Mouse (Mus musculus): ENCODE results near the gene Mbd6. TPM values are rescaled to one million over a fixed set of nuclear protein-coding genes. Genes with fewer than 3 reads are reported as not detected.
A peak's percentile ranks its signal among the peaks of the same experiment; 100 is the strongest.

Mbd6 gene
- 22.4 and 33.0 TPM in 2 replicates for total RNA-seq (2015; ENCODE audit: low replicate concordance)
- 6.1 and 7.1 TPM in 2 replicates for total RNA-seq (2017; ENCODE audit: low replicate concordance)

DNA sequence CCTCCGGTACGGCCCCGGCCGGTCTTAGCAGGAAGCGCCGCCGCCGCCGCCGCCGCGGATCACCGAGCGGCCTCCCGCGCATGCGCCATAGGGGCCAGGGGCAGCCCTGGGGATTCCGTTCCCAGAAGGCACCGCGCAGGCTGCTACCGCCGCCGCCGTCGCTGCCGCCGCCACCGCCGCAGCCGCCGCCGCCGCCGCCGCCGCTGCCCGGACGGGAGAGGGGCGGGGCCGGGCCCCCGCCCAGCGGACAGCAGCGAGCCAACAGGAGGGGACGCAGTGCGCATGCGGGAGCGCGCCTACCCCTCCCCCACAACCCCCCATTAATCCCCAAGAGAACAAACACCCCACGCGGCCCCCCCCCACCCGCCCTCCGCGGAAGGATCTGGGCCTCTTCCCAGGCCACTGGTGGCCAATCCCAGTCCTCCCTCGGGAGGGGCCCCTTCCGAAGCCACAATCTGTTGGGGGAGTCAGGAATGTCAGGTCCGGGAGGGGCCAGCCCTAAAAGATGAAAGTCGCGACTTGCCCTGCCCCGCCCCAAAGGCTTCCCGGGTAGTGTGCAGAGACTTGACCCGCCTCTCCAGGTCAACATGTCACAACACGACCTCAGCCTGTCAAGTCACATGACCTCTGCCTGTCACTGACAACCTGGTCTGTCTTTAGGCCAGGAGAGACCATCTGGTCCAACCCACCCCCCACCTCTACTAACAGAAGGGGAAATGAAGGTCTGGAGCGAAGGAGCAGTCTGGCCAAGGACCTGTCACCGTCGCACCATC is at the start of gene Mbd6:
TSS of gene Mbd6 (minus strand) at position 219 of the 773 bp plus-strand sequence.
- peak; percentile 53 for ATAC-seq (replicated peaks; ENCODE audit: low FRiP score, poor library complexity, severe bottlenecking)

DNA sequence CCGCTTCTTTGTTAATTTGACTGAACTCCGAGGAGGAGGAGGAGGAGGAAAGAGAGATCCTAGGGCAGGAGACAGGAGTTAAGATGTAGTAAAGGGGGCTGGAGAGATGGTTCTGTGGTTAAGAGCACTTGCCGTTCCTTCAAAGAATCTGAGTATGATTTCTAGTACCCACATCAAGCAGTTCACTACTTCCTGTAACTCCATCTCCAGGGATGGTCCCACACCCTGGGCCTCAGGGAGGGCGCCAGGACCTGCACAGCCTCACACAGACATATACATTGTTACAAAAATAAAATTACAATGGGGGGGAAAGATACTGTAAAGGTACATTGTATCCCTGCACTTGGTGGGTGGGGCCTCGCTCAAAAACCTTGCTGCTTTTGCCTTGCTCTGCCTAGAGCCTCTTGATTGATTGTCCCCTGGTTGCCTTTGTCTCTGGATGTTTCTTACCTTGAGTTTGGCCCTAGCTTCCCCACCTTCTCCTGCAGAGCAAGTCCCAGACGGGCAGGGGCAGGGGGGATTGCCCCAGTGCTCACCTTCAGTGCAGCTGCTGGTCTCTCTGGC is 48.8 kb upstream of the Mbd6 start:
- no peak for ATAC-seq (replicated peaks; ENCODE audit: low FRiP score, poor library complexity, severe bottlenecking)

DNA sequence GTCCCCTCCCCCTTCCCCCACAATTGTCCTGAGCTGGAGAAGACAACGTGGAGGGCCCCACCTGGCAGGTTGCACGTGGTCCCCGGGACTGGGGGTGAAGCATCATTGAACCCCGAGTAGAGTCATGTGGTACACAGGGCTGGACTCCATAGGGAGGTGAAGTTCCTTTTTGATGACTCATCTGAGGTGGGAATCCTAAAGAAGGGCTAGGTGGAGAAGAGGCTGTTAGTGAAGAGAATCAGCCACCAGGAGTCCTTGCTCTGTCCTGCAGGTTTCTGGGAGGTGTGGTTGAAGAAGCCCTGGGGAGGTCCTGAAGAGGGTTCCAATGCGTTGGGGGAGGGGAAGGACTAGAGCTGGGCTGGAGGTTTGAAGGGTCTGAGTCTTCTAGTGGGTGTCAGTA is 48.1 kb upstream of the Mbd6 start:
- ATAC-seq (replicated peaks; ENCODE audit: low FRiP score, poor library complexity, severe bottlenecking) = no peak

DNA sequence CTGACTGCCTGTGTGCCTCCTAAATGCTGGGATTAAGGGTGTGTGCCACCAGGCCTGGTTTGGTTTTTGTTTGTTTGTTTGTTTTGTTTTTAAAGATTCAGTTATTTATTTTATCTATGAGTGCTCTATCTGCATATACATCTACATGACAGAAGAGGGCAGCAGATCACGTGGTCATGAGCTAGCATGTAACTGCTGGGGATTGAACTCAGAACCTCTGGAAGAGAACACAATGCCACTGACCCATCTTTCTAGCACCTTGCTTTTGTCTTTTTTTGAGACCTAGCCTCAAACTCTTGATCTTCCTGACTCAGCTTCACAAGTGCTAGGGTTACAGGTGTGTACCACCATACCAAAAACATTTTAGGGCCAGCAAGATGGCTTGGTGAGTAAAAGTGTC is 46.5 kb upstream of the Mbd6 start:
- no peak for ATAC-seq (replicated peaks; ENCODE audit: low FRiP score, poor library complexity, severe bottlenecking)

DNA sequence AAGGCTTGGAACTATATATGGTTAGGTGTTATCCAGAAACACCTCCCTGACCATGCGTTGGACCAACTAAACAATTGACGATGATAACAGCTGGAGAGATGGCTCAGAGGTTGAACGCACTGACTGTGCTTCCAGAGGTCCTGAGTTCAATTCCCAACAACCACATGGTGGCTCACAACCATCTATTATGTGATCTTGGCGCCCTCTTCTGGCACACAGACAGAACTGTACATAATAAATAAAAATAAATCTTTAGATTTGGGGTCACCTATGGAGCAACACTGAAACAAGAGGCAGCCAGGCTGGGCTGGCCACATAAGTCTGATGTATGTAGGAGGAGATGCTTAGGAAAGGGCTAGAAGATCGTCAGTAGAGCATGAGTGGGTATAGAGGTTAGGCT is 44.3 kb upstream of the Mbd6 start:
- no peak for ATAC-seq (replicated peaks; ENCODE audit: low FRiP score, poor library complexity, severe bottlenecking)

DNA sequence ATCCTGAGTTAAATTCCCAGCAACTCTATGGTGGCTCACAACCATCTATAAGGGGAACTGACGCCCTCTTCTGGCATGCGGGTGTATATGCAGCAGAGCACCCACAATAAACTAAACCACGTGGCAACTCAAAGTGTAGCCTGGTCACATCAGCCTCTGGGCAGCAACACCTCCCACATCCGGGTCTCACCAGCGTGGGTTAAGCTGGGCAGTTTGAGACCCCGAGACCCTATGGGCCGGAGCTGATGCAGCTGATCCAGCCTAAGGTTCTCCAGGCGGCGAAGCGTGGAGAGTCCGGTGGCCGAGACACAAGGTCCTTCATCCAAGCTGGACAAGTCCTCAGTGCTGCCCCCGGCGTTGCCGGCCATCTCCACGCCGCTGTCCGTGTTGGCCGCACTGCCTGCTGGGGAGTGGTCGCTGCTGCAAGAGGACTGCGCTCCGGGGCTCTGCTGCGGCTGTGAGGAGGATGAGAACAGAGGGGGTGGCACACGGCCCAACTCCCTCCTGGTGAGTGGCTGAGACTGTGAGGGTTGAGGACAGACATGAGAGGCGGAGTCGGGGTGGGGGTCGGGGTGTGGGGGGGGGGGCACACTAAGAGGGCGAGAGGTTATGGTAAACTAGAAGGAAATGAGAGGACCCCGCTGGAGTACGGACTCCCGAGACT is 43.5 kb upstream of the Mbd6 start:
- no peak for ATAC-seq (replicated peaks; ENCODE audit: low FRiP score, poor library complexity, severe bottlenecking)

DNA sequence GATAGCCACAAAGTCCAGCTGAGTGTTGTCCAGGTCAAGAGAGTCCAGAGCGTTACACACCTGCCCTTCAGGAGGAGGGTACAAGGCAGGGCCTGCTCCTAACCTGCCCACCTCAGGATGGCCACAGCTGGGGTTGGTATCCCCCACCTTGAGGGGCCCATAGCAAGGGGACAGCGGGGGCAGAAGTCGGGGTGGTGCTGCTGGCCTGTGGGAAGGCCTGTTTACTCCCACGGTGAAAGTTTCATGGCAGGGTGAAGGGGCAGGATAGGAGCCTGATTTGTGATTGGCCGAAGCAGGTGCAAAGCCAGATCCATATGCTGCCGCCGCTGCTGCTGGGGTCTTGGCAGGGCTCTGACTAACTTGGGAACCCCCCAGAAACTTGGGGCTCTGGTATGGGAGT is 41.4 kb upstream of the Mbd6 start:
- no peak for ATAC-seq (replicated peaks; ENCODE audit: low FRiP score, poor library complexity, severe bottlenecking)

DNA sequence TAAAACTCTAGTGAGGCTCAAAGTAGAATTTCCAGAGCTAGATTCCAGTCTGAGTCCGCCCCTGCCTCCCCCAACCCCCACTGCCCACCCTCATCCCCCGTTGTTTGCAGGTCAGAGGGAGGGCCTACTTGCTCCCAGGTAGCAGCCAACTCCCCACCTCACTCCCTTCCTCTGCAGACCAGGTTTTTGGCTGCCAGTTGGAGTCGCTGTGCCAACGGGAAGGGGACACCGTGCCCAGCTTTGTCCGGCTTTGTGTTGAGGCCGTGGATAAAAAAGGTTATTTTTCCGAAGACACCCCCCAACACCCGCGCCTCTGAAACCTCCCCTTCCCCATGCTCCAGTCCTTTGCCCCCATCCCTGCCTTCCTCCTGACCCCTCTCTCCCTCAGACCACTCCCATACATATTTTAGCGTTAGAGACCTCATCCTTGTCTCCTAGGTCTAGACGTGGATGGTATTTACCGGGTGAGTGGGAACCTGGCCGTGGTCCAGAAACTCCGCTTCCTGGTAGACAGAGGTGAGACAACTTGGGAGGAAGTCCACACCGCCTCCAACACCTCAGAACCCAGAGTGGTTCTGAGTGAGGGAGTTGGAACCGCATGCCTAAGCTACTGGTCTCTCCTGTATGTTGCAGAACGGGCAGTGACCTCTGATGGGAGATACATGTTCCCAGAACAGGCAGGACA is 38.8 kb upstream of the Mbd6 start:
- ATAC-seq (replicated peaks; ENCODE audit: low FRiP score, poor library complexity, severe bottlenecking) = no peak

DNA sequence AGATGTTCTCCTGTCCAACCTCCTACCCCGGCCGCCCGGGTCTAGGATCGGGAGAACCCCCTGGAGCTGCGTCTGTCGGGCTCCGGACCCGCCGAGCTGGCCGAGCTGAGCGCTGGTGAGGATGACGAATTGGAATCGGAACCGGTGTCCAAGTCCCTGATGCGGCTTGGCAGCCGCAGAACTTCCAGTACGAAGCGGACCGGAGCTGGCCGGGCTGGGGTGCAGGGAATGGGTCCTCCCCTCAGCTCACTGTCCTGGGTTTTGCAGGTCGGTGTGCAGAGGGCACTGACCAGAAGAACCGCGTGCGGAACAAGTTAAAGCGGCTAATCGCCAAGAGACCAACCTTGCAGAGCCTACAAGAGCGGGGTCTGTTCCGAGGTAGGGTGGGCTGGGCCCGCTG is 38.0 kb upstream of the Mbd6 start:
- no peak for ATAC-seq (replicated peaks; ENCODE audit: low FRiP score, poor library complexity, severe bottlenecking)

DNA sequence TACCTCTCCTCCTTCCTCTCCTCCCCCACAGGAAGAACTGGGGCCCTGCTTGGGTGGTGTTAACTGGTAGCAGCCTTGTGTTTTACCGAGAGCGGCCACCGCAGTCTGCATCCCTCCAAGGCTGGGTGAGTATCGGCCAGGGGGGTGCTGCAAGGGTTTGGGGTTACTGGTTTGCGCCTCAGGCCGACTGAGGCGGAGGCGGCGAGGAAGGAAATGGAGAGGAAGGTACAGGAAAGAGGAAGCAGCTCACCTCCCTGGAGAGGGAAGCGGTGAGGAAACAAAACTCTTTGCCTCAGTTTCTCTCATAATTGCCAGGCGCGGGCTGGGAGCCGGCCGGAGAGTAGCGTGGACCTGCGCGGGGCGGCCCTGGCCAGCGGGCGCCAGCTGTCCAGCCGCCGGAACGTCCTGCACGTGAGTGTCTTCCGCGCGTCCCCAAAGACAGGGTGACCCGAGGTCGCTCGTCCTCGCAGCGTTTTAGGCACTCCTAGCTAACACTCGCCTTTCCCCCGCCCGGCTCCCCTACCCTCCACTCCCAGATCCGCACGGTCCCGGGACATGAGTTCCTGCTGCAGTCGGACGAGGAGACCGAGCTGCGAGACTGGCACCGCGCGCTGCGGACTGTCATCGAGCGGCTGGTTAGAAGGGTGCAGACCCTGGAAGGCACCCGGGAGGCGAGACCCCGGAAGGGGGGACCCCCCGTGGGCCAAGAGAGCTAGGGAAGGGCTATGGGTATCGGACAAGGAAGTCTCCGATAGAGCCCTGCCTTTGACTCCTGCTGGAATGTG is 37.4 kb upstream of the Mbd6 start:
- no peak for ATAC-seq (replicated peaks; ENCODE audit: low FRiP score, poor library complexity, severe bottlenecking)

DNA sequence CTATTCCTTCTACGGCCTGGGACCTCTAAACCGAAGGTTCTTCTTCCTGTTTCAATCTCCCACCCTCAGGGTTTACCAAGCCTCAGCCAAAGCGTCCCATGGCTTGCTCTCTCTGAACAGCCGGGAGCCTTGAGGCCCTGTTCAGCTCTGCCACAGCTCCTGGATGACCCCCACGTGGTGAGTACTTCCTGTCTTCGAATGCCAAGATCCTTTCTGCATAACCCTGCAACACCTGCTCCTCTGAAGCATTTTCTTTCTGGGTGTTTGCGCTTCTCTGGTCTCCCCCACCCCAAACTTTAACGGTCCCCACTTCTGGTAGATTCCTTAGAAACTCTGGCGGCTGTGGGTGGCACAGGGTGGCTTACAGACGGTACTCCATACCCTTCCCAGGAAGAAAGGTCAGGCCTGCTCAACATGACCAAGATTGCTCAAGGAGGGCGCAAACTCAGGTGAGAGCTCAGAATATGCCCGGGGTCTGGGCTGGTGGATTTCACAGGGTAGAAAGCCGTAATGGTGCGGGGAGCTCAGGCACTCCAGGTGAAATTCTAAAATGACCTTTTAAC is 36.7 kb upstream of the Mbd6 start:
- no peak for ATAC-seq (replicated peaks; ENCODE audit: low FRiP score, poor library complexity, severe bottlenecking)

DNA sequence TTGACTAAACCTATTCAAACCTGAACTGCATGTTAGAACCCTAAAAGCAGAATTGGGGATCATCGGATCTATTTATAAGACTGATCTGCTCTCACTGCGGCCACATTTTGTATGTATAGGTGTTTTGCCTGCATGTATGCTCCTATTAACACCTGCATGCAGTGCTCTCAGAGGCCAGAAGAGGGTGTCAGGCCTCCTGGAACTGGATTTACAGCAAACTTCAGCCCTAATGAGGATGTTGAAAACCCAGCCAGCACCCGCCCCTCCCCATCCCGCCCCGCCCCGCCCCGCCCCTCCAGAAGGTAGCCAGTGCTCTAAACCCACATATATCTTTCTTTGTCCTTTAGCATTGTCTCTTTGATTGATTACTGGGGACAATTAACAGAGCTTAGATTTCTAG is 35.7 kb upstream of the Mbd6 start:
- peak; percentile 56; the same call in 1 of the 2 replicates for ATAC-seq (replicated peaks; ENCODE audit: low FRiP score, poor library complexity, severe bottlenecking)

DNA sequence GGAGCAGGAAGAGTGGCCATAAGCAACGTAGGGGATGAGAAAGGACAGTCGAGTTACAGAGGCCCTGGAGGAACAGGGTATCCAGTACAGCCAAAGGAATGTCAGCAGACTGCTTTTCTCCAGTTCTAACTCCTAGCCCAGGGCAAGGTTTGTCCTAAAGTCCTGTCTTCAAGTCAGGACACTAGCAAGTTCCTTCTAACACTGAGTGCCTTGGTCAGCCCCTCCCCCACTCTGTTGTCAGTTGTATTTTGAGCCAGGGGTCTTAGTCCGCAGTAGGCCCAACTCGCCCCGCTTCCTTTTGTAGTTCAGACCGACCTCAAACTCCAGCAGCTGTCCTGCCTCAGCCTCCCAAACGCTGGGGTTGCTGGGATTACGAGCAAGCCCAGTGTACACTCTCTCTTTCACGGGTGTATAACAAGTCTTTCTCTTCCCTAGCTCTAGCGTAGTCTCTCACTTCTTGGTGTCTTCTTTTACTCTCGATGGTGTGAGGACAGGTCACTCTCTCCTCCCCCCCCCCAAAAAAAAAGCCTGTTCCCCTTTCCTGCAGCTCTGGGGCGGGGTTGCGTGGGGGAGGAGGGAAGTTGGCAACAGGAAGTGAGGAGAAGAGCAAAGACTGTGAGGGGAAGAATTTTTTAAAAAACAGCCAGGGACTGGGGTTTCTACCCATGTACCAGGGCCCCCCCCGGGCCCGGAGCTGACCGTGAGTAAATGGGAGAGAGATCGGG is 34.5 kb upstream of the Mbd6 start:
- ATAC-seq (replicated peaks; ENCODE audit: low FRiP score, poor library complexity, severe bottlenecking) = no peak

DNA sequence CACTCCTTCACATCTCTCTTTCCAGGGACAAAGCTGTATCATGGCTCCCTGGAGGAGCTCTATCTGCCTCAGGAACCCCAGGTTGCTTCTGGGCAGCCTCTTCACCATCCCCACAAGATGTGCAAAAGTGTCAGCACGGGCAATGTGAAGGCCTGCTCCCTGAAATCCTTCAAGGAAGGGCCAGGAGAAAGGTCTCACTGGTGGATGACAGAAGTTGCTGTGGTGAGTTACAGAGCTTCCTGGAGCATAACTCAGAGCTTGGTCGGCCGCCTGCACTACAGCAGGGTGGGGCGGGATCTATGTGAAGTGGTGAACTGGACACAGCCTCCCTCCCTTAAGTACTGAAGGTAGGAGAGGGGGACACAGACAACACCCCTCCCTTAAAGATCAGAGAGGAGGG is 33.9 kb upstream of the Mbd6 start:
- ATAC-seq (replicated peaks; ENCODE audit: low FRiP score, poor library complexity, severe bottlenecking) = no peak

DNA sequence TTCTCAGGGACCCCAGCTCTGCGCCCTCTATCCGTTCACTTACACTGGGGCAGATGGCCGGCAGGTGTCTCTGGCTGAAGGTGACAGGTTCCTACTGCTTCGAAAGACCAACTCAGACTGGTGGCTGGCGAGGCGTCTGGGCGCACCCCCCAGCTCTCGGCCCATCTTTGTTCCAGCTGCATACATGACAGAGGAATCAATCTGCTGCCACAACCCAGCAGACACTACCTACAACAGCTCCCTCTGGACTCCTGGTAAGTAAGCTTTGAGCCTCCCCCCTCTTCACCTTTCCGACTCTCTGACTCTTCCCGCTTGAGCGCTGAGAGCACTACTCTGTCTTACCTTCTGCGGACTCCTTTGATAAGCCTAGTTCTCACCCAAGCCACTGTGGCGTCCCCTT is 33.4 kb upstream of the Mbd6 start:
- ATAC-seq (replicated peaks; ENCODE audit: low FRiP score, poor library complexity, severe bottlenecking) = no peak

DNA sequence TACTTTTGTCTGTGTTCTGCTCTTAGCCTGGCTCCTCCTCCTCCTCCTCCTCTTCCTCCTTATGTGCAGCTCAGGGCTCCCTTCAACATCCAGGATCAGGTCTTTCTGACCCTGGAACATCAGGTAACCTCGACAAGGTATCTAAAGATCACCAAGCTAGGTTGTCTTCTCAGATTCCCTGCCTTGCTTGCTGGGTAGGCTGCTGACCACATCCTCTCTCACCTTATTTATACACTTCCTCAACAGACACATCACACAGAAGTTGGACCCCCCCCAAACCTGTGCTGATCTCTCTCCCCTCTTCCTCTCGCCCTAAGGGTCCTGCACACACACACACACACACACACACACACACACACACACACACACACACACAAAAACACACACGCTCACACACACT is 32.8 kb upstream of the Mbd6 start, which contains the start of gene Arhgap9:
TSS of gene Arhgap9 (plus strand) at position 344 of the 400 bp plus-strand sequence.
- no peak for ATAC-seq (replicated peaks; ENCODE audit: low FRiP score, poor library complexity, severe bottlenecking)

DNA sequence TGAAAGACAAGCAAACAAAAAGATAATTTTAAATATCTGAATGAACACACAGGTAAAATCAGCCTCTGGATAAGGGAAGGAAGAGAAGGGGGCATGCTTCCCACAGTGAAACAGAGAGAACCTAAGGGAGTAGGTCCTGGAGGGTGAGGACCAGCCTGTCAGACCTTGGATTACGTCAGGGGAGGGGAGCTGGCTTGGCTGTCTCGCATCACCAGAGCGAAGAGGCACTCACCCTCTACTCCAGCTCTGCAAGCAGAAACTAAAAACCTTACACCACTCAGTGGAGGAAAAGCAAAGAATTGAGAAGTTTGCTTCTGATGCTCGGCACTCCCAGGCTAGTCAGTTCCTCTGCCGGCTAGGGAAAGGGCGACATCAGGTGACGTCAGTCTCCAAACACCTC is 31.2 kb upstream of the Mbd6 start:
- ATAC-seq (replicated peaks; ENCODE audit: low FRiP score, poor library complexity, severe bottlenecking) = no peak

DNA sequence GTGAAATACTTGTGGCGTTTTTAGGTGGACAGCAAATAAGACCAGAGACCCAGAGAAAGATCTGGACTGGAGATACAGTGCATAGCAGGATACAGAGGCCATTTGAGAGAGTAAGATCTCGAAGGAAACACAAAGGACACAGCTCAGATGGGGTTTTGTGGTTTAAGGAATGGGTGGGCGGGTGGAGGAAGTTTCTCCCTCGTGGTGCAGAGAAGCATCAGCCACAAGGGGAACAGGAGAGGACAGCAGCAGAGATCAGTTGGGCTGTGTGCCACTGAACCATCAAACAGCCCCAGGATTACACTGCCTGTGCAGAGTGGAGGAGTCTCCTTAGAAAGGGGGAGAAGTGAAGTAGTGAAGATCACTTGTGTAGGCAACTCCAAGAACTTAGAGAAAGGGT is 29.2 kb upstream of the Mbd6 start:
- peak; percentile 30; the same call in 1 of the 2 replicates for ATAC-seq (replicated peaks; ENCODE audit: low FRiP score, poor library complexity, severe bottlenecking)

DNA sequence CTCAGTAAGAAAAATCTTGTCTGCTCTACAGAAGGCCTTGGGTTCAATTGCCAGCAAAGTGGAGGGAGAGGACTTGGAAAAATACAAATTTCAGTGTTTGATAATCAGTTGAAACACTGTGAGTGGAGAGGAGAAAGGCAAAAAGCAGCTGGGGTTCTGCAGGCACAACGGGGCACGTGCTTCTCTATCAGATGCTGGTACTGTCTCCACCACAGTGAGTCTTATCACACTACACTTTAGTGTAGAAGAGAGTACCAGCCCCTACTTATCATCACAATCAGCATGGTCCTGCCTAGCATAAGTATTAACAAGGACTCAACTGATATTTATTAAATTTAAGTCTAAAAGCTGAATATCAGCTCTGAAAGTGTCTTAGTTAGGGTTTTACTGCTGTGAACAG is 28.5 kb upstream of the Mbd6 start:
- no peak for ATAC-seq (replicated peaks; ENCODE audit: low FRiP score, poor library complexity, severe bottlenecking)
